Mouse (Mus musculus) kidney, postnatal 0 days (tissue): ENCODE measurements around the gene Il12rb1. TPM values are rescaled to one million over a fixed set of nuclear protein-coding genes. Genes with fewer than 3 reads are reported as not detected.

Source experiments
- ATAC-seq: fragments of 200-750 bp; cut with Nextera tagmentation; replicated peaks from 2 replicates; pipeline ENCODE4 v1.8.0; 2017; ENCODE audit warnings: low read depth, moderate number of reproducible peaks, moderate TSS enrichment, moderate library complexity; ENCODE audit not compliant: low FRiP score
- DNase-seq: peaks from one replicate; pipeline ENCODE4 v3.0.0-alpha.2; 2016; ENCODE audit warnings: low spot score
- H3K27ac ChIP-seq: fragments of 300-500 bp; sonication (generic); 2 replicates; pipeline ENCODE4 v1.5.1; 2014; ENCODE audit warnings: mild to moderate bottlenecking
- H3K27me3 ChIP-seq: fragments of 300-500 bp; sonication (generic); 2 replicates; pipeline ENCODE4 v1.6.1; 2014; ENCODE audit warnings: low read length, mixed read lengths; ENCODE audit not compliant: insufficient read depth
- H3K36me3 ChIP-seq: fragments of 300-500 bp; sonication (generic); 2 replicates; pipeline ENCODE4 v1.6.1; 2014; ENCODE audit warnings: low read length, mixed read lengths; ENCODE audit not compliant: insufficient read depth
- H3K4me1 ChIP-seq: fragments of 300-500 bp; sonication (generic); replicated peaks from 2 replicates; pipeline ENCODE4 v1.6.1; 2014; ENCODE audit warnings: antibody characterized with exemption, low read length, mixed read lengths; ENCODE audit not compliant: insufficient read depth
- H3K4me2 ChIP-seq: fragments of 300-500 bp; sonication (generic); 2 replicates; pipeline ENCODE4 v1.6.1; 2014; ENCODE audit warnings: mild to moderate bottlenecking, low read length, moderate library complexity, mixed read lengths
- H3K4me3 ChIP-seq: fragments of 300-500 bp; sonication (generic); replicated peaks from 2 replicates; pipeline ENCODE4 v1.5.1; 2014; ENCODE audit warnings: low read depth, low read length
- H3K9ac ChIP-seq: fragments of 300-500 bp; sonication (generic); 2 replicates; pipeline ENCODE4 v1.6.1; 2014; ENCODE audit warnings: low read depth, low read length
- H3K9me3 ChIP-seq: fragments of 300-500 bp; sonication (generic); replicated peaks from 2 replicates; pipeline ENCODE4 v1.6.1; 2016; ENCODE audit warnings: low read length, inconsistent platforms, mixed read lengths
- CTCF ChIP-seq: IDR thresholded peaks from 2 replicates; pipeline ENCODE4 v1.5.1; 2016; ENCODE audit warnings: antibody characterized with exemption, low read depth, mild to moderate bottlenecking, moderate library complexity
- WGBS: fragments of 180-500 bp; shearing (Covaris S2); extraction: QIAGEN DNeasy Blood & Tissue Kit; methylation state at CpG from one replicate; pipeline ENCODE4 v1.1.7; 2014; 5-methylcytosine and 5-hydroxymethylcytosine counted together
- polyA plus RNA-seq: library from polyadenylated mRNA; unstranded; fragments of >200 nt; fragmentation: Nextera tagmentation; extraction: Ambion mirVana; gene quantifications from 2 replicates; pipeline ENCODE4 v1.2.1, GENCODE M21; 2015

Gene Il12rb1
- polyA plus RNA-seq, 1 experiment from 2014 or later, result 0.09 TPM

- Histone ChIP-seq H3K4me3 (no peak overlapping the region), H3K4me1 (peaks cover 18% of the 10 kb centered on the region), H3K27me3 (no peaks in the 10 kb centered on the region), H3K9me3 (no peaks in the 10 kb centered on the region), H3K4me2 (no peak overlapping the region), H3K9ac (no peak overlapping the region), H3K36me3 (peaks cover 28% of the 10 kb centered on the region; the same call in 1 of the 2 replicates), H3K27ac (no peak overlapping the region)
- WGBS, result 95% methylated on average over 32 of the region's 32 CpGs
- ATAC-seq (no peak), DNase-seq (no peak)
- TF ChIP-seq CTCF, result no peak
Measured at GRCm38 (mm10) chr8:70768231-70768776, 39.9 kb upstream of the Il12rb1 start.

DNA sequence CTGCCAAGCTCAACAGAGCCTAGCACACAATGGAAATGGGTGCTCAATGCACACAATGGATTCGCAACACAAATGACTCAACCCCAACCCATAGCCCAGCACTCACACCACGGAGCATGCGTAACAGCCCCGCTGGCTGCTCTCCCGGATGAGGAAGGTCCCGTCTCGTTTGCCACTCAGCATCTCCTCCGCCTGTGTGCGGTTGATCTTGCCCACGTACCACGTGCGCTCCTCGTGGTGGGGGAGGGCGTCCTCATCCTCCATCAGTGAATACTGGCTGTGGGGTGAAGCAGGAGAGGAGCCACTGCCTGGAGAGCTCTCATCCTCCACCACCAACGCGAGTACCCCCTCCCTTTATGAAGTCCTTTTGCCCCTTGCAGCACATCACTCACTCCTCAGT lies 39.3 kb upstream of the Il12rb1 start:
- no peak for TF ChIP-seq CTCF
- ATAC-seq, result no peak
- H3K4me3 ChIP-seq, result no peak overlapping the region
- H3K9ac ChIP-seq, result no peak overlapping the region
- peaks cover 32% of the 10 kb centered on the region; the same call in 1 of the 2 replicates for H3K36me3 ChIP-seq
- 84% methylated on average over 16 of the region's 16 CpGs for WGBS
- H3K27me3 ChIP-seq, result no peaks in the 10 kb centered on the region
- no peak overlapping the region for H3K27ac ChIP-seq
- H3K9me3 ChIP-seq, result no peaks in the 10 kb centered on the region
- no peak overlapping the region for H3K4me2 ChIP-seq
- DNase-seq, result no peak
- peaks cover 24% of the 10 kb centered on the region for H3K4me1 ChIP-seq

DNA sequence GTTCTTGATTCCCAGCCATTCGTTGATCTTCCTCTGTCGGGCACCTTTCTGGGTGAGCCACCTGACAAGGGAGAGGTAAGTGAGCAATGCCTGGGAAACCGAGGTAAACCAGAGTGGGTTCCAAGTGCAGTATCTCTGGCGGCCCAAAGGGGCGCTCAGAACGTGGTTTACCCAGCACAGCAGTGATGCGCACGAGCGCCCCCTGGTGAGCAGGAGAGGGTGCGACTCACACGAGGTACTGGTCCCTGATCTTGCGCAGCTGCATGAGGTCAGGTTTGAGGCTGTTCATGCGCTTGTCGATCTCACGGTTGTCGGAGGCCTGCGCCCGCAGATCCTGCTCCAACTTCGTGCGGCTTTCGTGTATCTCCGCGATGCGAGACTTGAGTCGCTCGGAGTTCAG lies 38.9 kb upstream of the Il12rb1 start:
- ATAC-seq (peak; percentile 55), DNase-seq (peak; percentile 95)
- peak; percentile 100 for TF ChIP-seq CTCF
- no peaks in the 10 kb centered on the region for H3K9me3 ChIP-seq
- 8% methylated on average over 26 of the region's 26 CpGs for WGBS
- H3K4me1 ChIP-seq, result peaks cover 28% of the 10 kb centered on the region
- peaks cover 32% of the 10 kb centered on the region; the same call in 1 of the 2 replicates for H3K36me3 ChIP-seq
- H3K9ac ChIP-seq, result no peak overlapping the region
- H3K4me3 ChIP-seq, result no peak overlapping the region
- no peaks in the 10 kb centered on the region for H3K27me3 ChIP-seq
- H3K27ac ChIP-seq, result no peak overlapping the region
- H3K4me2 ChIP-seq, result no peak overlapping the region

DNA sequence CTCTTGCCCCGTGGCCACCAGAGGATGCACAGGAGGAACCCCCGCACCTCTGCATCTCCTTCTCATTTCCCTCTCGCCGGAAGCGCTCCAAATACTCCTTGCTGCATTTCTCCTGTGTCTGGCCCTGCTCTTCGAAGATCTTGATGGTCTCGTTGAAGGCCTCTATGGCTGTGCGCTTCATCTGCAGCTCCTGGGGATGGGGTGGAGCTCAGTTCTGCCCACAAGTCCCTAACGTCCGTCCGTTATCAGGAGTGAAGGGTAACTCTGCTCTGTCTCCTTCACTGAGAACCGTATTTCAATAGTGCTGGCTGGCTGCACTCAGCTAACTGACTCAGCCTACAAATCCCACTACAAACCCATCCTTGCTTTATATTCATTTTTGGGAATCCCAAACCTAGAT lies 38.4 kb upstream of the Il12rb1 start:
- Histone ChIP-seq H3K36me3 (peaks cover 32% of the 10 kb centered on the region; the same call in 1 of the 2 replicates), H3K4me3 (no peak overlapping the region), H3K9ac (no peak overlapping the region), H3K4me2 (no peak overlapping the region), H3K27me3 (no peaks in the 10 kb centered on the region), H3K4me1 (peaks cover 30% of the 10 kb centered on the region), H3K27ac (no peak overlapping the region), H3K9me3 (no peaks in the 10 kb centered on the region)
- no peak for TF ChIP-seq CTCF
- 78% methylated on average over 12 of the region's 12 CpGs for WGBS
- DNase-seq, result no peak
- ATAC-seq, result no peak

- Histone ChIP-seq H3K27ac (no peak overlapping the region), H3K27me3 (no peaks in the 10 kb centered on the region), H3K4me3 (no peak overlapping the region), H3K36me3 (peaks cover 32% of the 10 kb centered on the region; the same call in 1 of the 2 replicates), H3K4me1 (peaks cover 30% of the 10 kb centered on the region), H3K9ac (no peak overlapping the region), H3K4me2 (no peak overlapping the region), H3K9me3 (no peaks in the 10 kb centered on the region)
- DNase-seq, result no peak
- 95% methylated on average over 13 of the region's 13 CpGs for WGBS
- no peak for TF ChIP-seq CTCF
- no peak for ATAC-seq
Measured at GRCm38 (mm10) chr8:70770748-70771147, 37.5 kb upstream of the Il12rb1 start.

- 78% methylated on average over 7 of the region's 7 CpGs for WGBS
- no peak for ATAC-seq
- H3K27me3 ChIP-seq, result no peaks in the 10 kb centered on the region
- no peak for DNase-seq
- H3K4me3 ChIP-seq, result no peak overlapping the region
- H3K4me1 ChIP-seq, result peaks cover 29% of the 10 kb centered on the region
- peaks cover 32% of the 10 kb centered on the region; the same call in 1 of the 2 replicates for H3K36me3 ChIP-seq
- no peak overlapping the region for H3K27ac ChIP-seq
- no peaks in the 10 kb centered on the region for H3K9me3 ChIP-seq
- H3K4me2 ChIP-seq, result no peak overlapping the region
- no peak for TF ChIP-seq CTCF
- H3K9ac ChIP-seq, result no peak overlapping the region
Measured at GRCm38 (mm10) chr8:70771217-70771616, 37.0 kb upstream of the Il12rb1 start.

GRCm38 (mm10) chr8:70772075-70772474 lies 36.2 kb upstream of the Il12rb1 start:
- DNase-seq (no peak), ATAC-seq (no peak)
- Histone ChIP-seq H3K9me3 (no peaks in the 10 kb centered on the region), H3K27ac (no peak overlapping the region), H3K9ac (no peak overlapping the region), H3K4me2 (no peak overlapping the region), H3K27me3 (no peaks in the 10 kb centered on the region), H3K36me3 (peaks cover 32% of the 10 kb centered on the region; the same call in 1 of the 2 replicates), H3K4me1 (peaks cover 21% of the 10 kb centered on the region), H3K4me3 (no peak overlapping the region)
- TF ChIP-seq CTCF, result no peak
- WGBS, result 92% methylated on average over 13 of the region's 13 CpGs
